Mouse (Mus musculus) CH12F3 (cell line): Measurements from ENCODE around the gene Jak2.

Experiments used
- in situ Hi-C: fragments of 300-500 bp; cut with MboI; formaldehyde crosslinking; loops from 2 replicates; pipeline ENCODE4 v1.14.3; 2020; ENCODE audit warnings: low sequenced_read_pairs

Jak2 gene

DNA sequence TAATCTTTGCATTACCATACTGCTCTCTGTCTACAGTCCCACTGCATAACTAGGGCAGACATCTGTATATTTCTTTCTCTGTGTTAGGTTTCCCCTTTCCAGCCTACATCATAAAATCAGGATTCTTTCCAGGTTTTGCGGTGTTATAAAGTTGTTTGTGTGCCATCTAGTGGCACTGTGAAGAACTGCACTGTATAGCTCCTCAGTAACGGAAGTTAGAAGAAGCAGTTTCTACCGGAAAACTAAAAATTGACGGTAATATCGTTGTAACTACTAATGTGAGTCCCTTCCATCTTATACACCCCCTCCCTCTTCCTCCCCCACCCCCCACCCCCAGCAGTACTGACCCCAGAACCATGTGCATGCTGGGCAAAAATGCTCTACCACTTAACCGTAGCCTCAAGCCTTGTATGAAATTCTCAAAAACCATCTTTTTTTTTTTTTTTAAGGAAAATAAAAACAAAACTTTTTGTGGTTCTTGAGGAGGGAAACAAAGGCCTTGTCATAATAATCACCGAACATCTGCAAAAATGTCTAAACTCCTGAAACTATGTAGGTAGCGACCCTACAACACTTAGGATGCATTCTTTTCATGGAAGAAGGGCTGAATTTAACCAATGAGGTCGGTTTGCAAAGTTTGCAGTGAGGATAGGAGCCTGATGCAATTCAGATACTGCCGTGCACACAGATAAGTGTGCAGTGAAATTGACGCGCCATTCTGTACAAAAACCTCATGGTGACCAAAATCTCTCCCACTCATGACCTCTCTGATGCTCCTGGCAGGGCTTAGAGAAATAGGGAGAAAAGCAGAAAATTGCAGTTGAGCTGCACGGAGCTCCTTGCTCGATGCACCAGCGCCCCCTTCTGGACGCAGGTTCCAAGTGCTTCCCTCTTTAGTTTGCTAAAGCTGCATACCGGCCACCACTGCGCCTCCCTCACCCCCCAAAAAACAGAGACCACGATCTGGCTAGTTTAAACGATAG lies 103.6 kb downstream of the Jak2 start:
- in situ Hi-C loops, result loop anchor here (10.0 kb wide), 1 partner anchor 300 kb away; no protein-coding TSS in a partner anchor

- in situ Hi-C loops, result loop anchor here (10.0 kb wide), 1 partner anchor 301 kb away; no protein-coding TSS in a partner anchor
These were observed 104.7 kb downstream of the Jak2 start for GRCm38 (mm10) chr19:29356281-29356680.

- in situ Hi-C loops, result no loop called here
These were observed 108.6 kb downstream of the Jak2 start for GRCm38 (mm10) chr19:29360251-29360650.

- in situ Hi-C loops, result no loop called here
These were observed 110.0 kb downstream of the Jak2 start for GRCm38 (mm10) chr19:29361468-29362130.

GRCm38 (mm10) chr19:29362173-29362930 lies 110.7 kb downstream of the Jak2 start:
- in situ Hi-C loops, result no loop called here
